ENCODE assay signal across 26 mouse cellular contexts in genomic region chr8:45197294-45197693, GRCm38 (mm10).
"Had no signal": no experiment of that assay in that cellular context is flagged by ENCODE, and none has a peak within 500 bp of the region (broad histone marks: within the 10 kb centered on the region; RNA-seq: fewer than 3 reads in every experiment).

No protein-coding gene starts in this region.

- H3K27ac ChIP-seq: gastrocnemius, adult 2 months; heart, embryonic 10.5 days; hindbrain, embryonic 12.5 days; intestine, embryonic 15.5 days; layer of hippocampus, adult 2 months; left cerebral cortex, adult 2 months; limb, embryonic 10.5 days; limb, embryonic 12.5 days; liver, embryonic 13.5 days; liver, embryonic 15.5 days had no signal

- H3K27me3 ChIP-seq: heart, embryonic 12.5 days; hindbrain, embryonic 12.5 days; intestine, embryonic 15.5 days; limb, embryonic 12.5 days; liver, embryonic 13.5 days; liver, embryonic 15.5 days had no signal

- DNase-seq: gastrocnemius, adult 2 months; gastrocnemius, postnatal 10 days; gastrocnemius, postnatal 25 days; heart, adult 18-20 months; heart, postnatal 10 days; heart, postnatal 4 days; kidney, adult 18-20 months; kidney, adult 8-10 months; kidney, postnatal 10 days; kidney, postnatal 25 days; kidney, postnatal 4 days; liver; liver, embryonic 13.5 days; liver, postnatal 0 days had no signal

- H3K9ac ChIP-seq: heart, embryonic 12.5 days; hindbrain, embryonic 12.5 days; intestine, embryonic 15.5 days; limb, embryonic 12.5 days; liver, embryonic 13.5 days; liver, embryonic 15.5 days; liver, postnatal 0 days had no signal

- H3K9me3 ChIP-seq: heart, embryonic 10.5 days; hindbrain, embryonic 12.5 days; intestine, embryonic 15.5 days; limb, embryonic 10.5 days; limb, embryonic 12.5 days; liver, embryonic 13.5 days; liver, embryonic 15.5 days had no signal

- H3K4me3 ChIP-seq: gastrocnemius, adult 2 months; heart, embryonic 10.5 days; heart, embryonic 12.5 days; hindbrain, embryonic 12.5 days; intestine, embryonic 15.5 days; layer of hippocampus, adult 2 months; left cerebral cortex, adult 2 months; limb, embryonic 10.5 days; limb, embryonic 12.5 days; liver, embryonic 13.5 days; liver, embryonic 15.5 days had no signal

- ATAC-seq: inflammation-experienced regulatory T-cells, adult 6 months; intestine, embryonic 15.5 days; intestine, postnatal 0 days; liver, postnatal 0 days had no signal

- H3K36me3 ChIP-seq: heart, embryonic 10.5 days; heart, embryonic 12.5 days; hindbrain, embryonic 12.5 days; intestine, embryonic 15.5 days; limb, embryonic 10.5 days; limb, embryonic 12.5 days; liver, embryonic 13.5 days; liver, embryonic 15.5 days had no signal

- H3K4me2 ChIP-seq: heart, embryonic 12.5 days; hindbrain, embryonic 12.5 days; intestine, embryonic 15.5 days; limb, embryonic 12.5 days; liver, embryonic 11.5 days; liver, embryonic 13.5 days; liver, embryonic 15.5 days had no signal

- H3K4me1 ChIP-seq: heart, embryonic 10.5 days; heart, embryonic 12.5 days; hindbrain, embryonic 12.5 days; intestine, embryonic 15.5 days; limb, embryonic 10.5 days; limb, embryonic 12.5 days; liver, embryonic 13.5 days; liver, embryonic 15.5 days had no signal
